Mouse (Mus musculus): ENCODE data around the gene Calm3. TPM values are rescaled to one million over a fixed set of nuclear protein-coding genes. Genes with fewer than 3 reads are reported as not detected.

Gene Calm3
- total RNA-seq, 2 experiments from 2014 or later: 166 to 200 TPM

DNA sequence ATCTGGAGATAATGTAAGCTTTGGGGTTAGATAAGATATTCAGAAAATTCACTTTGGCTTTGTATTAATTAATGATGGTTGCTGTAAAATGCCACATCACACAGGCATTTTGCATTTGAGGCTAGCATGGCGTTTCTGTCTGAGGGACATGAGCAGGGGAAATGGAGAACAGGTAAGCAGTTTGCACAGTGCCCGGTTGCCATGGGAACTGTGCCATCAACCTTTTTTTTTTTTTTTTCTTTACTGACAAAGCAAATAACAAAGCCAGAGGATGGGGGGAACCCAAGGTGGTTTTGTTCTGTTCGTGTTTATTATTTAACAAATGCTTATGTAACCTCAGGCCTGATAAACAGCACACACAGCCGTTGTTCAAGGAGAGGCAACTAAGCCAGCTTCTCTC lies 18.9 kb upstream of the Calm3 start:
- no peak for DNase-seq

DNA sequence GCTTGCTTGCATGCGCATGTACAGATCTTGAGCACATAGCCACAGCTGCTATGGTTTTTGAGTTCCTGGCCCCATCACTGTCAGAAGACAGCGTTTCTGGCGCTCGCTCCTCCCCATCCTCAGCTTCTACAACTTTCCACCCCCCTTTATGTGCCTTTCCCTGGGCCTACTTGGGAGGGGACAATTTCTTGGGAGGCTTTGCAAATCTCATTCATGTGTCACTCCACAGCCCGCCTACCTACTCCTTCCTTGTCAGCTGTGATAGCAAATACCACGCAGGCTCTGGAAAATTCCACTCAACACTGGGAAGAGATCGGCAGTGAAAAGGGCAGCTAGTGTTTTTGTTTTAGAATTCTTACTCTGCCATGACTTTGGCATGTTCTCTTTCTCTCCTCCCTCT lies 16.4 kb upstream of the Calm3 start:
- peak; percentile 40 to 63 for DNase-seq

DNA sequence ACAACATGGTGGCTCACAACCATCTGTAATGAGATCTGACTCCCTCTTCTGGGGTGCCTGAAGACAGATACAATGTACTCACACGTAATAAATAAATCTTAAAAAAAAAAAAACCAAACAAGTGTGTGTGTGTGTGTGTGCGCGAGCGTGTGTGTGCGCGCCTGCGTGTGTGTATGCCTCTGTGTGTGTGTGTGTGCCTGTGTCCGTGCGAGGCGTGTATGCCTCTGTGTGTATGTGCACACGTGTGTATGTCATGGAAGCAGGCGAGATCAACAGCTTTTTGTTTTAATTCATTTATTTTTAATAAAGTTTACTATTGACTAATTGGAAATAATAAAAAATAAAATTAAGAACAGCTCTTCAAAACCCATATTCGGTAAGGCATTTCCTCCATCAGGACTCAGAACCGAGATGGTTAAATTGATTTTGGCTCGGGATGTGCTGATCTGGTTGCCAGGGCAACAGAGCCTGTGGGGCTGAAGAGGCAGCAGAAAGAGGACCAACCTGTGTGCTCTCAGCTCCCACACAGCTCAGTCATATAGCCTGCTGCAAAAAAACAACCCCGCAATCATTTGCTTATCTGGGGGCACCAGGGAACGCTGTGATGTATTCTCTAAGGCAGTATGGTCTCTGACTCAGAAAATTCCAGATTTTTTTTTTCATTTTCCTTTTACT lies 14.3 kb upstream of the Calm3 start:
- no peak for DNase-seq

DNA sequence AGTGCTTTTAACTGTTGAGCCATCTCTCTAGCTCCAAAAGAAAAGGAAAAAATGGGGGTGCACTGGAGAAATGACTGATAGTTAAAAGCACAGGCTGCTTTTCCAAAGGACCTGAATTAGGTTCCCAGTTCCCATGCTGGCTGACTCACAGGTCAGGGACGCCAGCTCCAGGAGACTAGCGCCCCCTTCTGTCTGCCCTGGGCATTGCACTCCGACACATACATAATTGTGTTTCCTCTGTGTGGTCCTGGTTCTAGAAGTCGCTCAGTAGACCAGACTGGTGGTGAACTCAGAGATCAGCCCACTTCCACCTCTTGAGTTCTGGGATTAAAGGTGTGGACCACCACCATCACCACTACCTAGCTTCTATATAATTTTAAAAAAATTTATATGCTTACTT lies 13.4 kb upstream of the Calm3 start:
- no peak for DNase-seq

DNA sequence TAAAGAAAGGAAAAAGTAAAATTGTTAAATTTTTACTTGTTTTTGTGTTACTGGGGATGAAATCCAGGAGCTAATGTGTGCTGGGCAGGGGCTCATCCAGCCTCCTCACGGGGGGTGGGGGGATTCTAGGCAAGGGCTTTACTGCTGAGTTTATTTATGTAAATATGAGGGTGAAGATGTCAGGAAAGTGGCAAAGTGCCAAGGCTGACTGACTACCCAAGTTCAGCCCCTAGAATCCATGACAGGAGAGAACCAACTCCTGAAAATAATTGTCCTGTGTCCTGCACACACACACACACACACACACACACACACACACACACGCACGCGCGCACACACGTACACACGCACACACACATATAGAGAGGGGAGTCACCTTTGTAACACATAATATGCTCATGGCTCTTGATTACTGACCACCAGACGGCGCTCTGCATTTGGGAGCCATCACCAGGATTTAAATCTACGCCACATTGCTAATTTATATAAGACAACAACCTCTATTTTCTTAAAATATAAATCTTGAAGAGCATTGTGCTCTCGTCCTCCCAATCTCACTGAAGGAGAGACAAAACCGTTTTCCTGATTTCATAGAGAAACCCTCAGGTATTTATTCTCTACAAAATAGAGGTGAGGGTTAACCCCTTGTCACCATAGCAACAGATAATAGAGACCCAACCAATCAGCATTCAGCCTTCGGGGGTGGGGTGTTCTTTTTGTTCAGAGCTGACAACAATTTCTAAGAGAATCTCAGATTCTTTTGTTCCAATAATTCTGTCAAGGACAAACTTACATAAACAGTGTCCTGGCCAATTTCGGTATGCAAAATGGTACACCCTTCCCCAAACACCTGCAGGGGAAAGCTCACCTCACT lies 9.0 kb upstream of the Calm3 start:
- peak; percentile 37 to 74 for DNase-seq

DNA sequence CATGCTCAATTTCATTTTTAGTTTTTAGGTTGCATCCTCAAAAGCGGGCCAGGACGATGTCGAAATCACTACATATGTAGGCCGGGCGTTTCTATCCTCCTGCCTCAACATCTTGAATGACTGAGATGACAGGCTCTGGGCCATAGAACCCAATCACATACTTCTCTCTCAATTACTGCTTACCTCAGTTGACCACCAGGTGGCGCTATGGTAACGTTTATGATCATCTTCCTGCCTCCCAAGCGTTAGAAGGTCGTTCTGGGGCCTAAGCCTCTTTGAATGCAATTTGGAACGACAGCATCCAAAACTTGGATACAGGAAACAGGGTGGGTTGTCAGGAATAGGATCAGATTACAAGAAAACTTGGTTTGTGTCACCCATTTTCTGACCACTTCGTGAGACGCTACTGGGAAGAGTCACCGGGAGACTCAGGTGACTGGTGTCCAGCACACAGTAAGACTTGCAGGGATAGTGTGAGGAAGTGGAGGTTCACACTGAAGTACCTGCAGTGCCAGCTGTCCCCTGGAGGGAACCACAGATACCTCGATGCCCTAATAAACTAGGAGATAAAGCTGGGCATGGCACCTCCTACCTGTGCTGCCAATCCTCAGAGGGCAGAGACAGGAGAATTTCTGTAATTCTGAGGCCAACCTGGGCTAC lies 8.2 kb upstream of the Calm3 start:
- peak; percentile 82 to 94 for DNase-seq

DNA sequence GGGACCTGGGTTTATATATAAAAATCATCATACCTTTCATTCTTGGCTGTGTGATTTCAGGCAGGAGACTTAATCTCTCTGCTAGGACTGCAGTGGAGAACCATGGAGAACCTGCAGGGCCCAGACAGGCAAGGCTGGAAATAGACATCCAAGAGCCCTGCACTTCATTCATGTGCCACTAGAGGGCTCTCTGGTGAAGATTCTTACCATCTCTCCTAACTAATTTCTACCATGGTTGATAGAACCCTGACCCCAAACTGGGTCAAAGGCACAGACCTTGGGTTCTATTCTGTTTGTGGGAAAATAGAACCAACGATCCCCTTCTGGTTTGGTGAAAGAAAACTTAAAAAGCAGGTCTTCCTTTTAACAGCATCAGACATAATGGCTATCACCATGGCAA lies 6.9 kb upstream of the Calm3 start:
- peak; percentile 63 to 88 for DNase-seq

DNA sequence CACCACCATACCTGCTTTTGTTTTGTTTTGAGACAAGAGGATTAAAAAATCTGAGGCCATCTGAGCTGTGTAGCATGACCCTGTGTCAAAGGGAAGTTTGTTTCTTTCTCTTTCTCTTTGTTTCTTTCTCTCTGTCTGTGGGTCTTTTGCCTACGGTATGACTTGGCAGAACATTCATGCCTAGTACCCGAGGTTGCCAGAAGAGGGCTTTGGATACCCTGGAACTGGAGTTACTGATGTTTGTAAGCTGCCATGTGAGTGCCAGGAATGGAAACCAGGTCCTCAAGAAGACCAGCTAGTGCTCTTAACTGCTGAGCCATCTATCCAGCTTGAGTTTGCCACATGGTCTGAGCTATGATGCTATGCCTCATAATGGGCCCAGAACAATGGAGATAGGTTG lies 4.4 kb upstream of the Calm3 start:
- DNase-seq: no peak

DNA sequence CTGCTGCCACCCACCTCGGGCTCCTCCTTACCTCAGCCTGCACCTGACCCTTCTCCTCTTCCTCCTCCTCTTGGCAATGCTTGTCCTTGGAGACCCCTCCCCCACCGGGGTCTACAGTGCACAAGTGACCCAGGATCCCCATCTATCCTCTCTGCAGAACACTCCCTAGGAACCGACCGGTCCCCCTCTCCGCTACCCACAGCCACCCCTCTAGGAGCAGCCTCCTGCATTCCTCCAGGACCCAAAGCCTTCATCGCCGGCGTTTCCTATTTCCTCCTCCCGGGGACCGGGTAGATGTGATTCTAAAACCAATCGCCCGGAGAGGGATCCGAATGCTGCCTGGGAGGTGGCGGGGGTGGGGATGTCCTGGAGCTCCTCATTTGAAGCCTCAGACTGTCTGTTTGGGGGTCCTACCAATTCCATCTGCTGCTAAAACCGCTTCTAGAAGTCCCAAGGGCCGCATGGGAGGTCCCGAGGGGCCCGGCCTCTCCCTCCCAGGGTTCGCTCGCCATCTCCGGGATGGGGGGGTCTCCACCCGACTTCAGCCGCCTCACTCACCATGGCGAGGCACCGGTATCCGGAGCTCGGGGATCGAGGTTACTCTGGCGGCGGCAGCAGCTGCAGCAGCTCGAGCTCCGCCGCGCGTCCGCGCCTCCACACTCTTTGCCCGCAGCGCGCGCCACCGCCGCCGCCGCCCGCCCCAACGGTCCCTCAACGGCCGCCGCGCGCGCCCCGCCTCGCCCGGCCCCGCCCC lies 454 bp downstream of the Calm3 start:
- peak in 1 of 2 experiments; percentile 35 for DNase-seq

DNA sequence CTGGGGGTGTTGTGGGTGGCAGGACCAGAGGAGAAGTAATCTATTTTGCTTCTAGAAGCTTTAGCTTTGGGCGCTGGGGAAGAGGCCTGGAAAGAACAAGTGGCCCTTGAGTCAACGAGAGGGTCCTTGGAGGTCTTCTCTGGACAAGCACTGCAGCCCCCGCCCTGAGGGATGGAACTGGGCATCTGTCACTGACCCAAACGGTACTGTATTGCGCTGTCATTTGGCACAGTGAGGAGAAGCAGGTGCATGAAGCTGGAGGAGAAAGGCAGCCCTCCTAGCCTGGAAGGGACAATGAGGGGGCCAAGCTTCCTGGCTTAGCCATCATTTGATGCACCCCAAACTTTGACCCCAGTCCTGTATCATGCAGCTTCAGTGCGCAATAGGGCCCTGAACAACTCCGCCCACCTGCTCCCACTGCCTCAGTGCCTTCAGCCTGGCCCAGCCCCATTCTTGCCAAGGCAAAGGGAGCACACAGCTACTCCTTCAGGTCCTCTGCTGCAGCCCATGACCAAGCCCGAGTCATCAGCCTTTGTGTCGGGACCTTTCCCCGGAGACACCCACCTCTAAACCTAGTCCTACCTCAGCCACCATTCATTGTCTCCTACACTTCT lies 1.4 kb downstream of the Calm3 start:
- peak in 1 of 2 experiments; percentile 25 for DNase-seq

DNA sequence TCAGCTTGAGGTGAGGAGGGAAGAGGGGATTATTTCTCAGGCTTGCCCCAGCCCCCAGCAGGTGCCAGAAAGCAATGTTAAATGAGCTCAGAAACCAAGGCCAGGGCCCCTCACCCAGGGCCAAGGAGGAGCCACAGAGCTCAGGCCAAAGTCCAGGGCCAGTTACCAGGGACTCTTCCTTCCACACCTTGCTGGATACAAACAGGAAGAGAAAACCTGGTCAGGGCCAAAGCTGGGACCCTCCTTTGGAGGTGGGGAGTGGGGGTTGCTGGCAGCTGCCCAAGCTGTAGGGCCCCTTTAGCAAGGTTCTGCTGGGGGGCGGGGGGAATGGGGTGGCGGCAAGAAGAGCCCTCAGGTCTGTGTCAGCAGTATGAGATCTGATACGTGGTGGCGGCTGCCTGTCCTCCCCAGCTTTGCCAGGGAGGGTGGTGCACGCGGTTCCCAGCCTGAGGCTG lies 2.0 kb downstream of the Calm3 start:
- no peak for DNase-seq

DNA sequence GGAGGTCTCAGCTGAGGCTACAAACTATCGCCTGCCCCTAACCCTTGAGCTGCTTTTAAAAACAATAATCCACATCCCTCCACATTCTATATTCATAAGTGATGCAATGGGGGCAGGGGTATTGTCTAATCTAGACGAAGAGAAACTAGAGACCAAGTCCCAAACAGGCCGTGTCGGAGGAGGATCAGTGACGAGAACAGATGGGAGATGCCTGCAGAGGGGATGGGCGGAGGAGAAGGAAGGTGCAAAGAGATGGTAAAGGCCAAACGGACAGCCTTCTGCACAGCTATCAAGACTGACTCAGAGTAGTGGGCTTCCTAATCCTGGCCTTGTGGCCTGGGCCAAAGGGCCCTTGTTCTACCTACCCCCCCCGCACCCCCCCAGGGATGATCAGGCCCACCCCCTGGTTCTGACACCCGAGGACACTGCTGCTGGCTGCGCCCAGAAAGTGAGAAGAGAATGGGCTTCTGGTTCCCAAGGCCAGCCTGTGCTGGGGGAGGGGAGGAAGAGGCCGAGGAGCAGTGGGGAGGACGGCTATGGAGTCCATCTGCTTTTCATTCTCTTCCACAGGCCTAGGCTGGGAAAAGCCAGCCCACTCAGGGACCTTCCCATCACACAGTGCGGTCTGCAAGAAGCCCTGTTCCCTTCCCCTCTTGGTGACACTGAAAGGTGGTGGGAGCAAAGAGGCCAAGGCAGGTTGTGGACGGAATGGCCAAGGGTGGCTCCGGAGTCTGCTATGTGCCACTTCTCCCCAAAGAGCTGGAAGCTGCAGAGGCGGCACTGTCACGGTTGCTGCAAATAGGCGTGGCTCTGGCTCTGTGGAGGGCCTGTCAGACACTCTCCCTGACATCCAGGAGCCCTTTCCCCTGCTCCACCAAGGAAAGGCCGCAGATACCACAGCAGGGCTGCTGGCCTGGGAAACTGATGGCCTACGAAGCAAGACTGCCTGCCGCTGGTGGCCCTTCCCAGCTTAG lies 2.8 kb downstream of the Calm3 start:
- peak in 1 of 2 experiments; percentile 43 for DNase-seq

DNA sequence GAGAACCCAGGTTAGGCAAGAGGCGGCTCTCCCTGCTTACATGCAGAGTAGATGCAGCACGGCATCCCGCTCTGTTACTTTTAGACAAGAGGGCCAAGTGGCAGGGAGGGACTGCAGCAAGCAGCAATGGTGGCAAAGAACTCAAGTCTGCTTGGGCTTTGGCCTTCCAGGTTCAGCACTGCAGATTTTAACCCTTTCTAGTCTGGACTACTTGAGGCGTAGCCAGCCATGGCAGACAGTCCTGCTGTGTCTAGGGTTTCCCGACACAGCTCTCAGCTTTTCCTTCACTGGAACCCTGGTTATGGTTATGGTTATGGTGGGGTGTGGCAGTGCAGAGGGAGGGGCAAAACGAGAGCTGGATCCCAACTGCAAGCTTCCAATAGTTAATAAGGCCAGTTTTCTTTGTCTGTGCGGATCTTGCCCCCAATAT lies 3.7 kb downstream of the Calm3 start:
- DNase-seq: no peak

DNA sequence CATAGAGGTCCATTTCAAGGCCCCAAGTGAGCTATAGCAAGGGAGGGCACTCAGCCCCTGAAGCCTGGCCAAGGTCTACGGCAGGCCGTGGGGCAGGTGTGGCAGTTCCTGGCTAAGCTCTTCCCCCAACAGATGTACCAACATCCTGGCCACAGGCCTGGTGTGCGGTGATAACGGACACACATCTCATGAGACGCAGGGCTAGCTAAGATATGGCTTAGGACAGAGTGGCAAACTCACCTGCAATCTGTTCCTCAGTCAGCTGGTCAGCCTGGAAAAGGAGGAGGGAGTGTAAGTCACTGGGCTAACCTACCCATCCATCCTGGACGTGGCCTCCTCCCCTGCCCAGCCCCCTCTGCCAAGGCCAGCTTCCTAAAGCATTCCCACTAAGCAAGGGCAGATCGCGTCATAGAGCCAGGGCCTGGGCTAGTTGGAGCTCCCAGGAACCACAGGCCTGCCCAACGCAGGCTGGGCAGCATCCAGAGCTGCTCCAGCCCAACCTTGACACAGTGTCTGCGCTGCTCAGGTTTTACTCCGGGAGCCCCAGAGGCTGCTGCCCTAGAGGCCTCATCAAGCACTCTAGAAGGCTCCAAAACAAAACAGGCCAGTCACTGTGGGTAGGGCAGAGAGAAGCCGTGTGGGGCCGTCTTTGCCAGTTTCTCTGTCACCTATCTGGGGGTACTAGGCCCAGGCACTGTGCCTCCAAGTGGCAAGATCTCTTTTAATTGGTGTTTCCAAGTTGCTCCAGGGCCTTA lies 4.3 kb downstream of the Calm3 start:
- DNase-seq: no peak

DNA sequence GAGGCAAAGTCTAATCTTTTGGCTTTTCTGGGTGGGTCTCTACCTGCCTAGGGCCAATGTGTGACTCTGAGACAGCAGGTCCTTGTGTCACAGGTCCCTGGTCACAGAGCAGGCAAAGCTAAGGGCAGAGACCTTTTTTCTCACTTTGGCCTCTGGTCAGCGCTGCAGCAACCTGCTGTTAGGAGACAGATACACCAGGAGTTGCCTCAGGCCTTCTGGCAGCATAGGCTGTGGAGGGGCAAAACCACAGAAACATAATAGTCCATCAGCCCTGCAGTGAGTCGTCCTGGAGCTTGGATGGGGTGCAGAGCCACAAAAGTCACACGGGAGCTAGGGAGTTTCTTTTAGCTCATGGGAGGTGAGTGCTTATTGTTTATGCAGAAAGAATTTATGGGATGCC lies 5.2 kb downstream of the Calm3 start:
- DNase-seq: no peak

DNA sequence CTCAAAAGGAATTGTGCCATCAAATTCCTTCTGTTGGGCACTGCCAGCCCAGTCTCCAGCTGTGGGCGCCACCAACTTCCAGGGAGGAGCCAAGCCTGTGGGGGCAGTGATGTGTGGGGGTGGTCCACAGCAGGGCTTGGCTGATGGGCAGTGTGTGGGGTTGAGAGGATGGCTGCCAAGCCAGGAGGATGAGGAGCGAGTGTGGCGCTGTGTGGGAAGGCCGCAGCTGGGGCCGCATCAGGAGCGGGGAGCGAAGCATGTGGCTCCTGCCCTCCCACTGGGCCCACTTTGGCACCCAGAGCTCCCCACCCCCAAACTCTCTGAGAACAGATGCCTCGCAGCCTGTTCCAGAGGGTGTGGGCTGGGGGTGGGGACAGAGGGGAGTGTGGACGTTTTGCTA lies 5.9 kb downstream of the Calm3 start:
- peak in 1 of 2 experiments; percentile 15 for DNase-seq

DNA sequence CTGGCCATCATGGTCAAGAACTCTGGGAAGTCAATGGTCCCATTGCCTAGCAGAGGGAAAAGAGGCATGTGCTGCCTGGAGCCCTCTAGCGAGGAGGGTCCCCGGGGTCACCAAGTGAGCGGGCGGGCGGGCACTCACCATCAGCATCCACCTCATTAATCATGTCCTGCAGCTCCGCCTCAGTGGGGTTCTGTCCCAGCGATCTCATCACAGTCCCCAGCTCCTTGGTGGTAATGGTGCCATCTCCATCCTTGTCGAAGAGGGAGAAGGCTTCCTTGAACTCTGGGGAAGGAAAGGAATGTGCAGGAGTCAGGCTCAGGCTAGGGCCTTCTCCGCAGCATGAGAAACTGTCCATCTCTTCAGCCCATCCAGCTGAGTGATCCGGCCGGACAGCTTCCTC lies 6.5 kb downstream of the Calm3 start:
- DNase-seq: no peak

DNA sequence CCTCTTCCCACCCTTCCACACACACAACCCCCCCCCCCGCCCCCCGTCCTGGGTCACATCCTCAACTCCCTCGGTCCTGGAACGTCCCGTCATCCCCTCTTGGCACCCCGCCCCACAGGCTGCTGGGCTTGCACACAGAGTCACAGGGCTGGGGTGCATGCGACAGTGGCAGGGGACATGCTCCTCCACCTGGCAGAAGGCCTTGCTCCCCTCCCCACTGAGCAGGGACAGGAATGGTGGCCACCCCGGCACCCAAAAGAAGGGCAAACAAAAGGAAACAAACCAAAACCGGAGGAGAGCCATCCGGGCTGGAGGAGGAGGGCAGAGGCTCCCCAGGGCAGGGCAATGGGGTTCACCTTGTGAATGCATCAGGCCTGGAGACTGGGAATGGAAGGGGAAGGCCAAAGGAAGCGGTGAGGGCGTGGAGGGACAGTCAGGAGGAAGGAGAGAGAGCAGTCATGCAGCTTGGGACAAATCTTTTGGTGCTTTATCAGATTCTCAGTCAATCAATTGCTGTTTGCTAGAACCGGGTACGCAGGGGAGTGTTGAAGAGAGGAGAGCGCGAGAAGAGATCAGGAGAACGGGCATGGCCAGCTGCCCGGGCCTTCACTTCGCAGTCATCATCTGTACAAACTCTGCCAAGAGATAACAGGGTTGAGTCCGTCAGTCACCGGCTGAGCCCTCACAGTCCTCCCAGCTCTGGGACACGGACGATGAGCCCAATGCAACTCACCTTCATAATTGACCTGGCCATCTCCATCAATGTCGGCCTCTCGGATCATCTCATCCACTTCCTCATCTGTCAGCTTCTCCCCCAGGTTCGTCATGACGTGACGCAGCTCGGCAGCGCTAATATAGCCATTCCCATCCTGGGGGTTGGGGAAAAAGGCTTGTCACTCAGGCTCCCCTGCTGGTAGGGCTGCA lies 7.3 kb downstream of the Calm3 start:
- peak in 1 of 2 experiments; percentile 47 for DNase-seq
